Mouse (Mus musculus) urinary bladder, adult 2 months (tissue): Measurements from ENCODE around the gene H2-T24. TPM values are rescaled to one million over a fixed set of nuclear protein-coding genes. Genes with fewer than 3 reads are reported as not detected.

Experiments
- DNase-seq: peaks from one replicate; pipeline ENCODE4 v3.0.0; 2022; ENCODE audit warnings: low spot score
- polyA plus RNA-seq: library from polyadenylated mRNA; depleted of rRNA; stranded (reverse); fragments of >200 nt; gene quantifications from 2 replicates; pipeline ENCODE4 v1.2.3, GENCODE M21; 2012; rRNA removed

H2-T24 gene
- polyA plus RNA-seq, 1 experiment = 1.5 TPM

- DNase-seq = no peak
Observed at GRCm38 (mm10) chr17:35981776-35982175, 38.6 kb downstream of the H2-T24 start.

DNA sequence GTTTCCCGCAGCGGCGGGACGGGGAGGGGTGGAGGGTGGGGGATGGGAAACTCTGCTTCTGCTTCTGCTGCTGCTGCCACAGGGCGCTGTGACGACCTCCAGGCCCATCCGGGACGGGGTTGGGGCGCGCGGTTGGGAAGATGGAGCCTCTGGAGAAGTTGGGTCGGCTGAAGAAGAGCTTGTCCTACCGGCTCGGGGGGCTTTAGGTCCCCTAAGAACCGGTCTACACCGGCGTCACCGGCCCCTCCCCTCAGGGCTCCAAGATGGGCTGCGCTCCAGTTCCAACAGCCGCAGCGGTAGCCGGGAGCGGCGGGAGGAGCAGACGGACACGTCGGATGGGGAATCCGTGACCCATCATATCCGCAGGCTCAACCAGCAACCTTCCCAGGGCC is 40.0 kb downstream of the H2-T24 start:
- DNase-seq = peak; percentile 56

GRCm38 (mm10) chr17:35979401-35980362 is 40.7 kb downstream of the H2-T24 start, which contains the start of the genes Gnl1 and Prr3:
Gnl1 (plus strand) TSS chr17:35979851.
Prr3 (minus strand) TSS chr17:35980236.
- DNase-seq = peak; percentile 93

DNA sequence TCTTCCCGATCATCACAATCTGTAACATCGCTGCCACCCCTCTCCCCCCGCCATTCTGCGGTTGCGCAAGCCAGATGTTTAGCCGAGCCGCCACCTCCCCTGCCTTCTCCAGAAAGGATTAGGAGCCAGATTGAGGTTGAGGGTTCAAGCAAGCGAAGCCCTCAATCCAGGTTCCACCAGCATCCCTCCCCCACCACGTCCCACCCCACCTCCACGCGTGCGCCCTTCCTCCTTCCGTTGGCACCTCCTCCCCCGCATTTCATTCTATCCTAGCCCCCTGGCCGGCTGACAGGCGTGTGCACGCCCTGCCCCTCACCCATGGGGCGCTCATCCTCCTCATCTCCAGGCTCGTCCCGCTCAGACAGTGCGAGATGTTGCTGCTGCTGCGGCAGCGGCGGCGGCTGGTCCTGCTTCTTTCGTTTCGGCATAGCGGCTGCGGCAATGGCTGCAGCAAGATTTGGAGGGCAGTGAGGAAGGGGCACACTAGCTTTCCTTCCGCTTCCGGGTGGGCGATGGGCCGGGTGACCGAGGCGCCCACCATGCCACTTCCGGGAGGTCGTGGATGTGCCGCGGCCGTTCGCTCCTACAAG is 41.5 kb downstream of the H2-T24 start:
- DNase-seq = no peak

- DNase-seq = no peak
Observed at GRCm38 (mm10) chr17:35972131-35972530, 48.2 kb downstream of the H2-T24 start.

GRCm38 (mm10) chr17:35969418-35970389 is 50.7 kb downstream of the H2-T24 start, which contains the start of gene Abcf1:
Abcf1 (minus strand) TSS chr17:35969761.
- DNase-seq = peak; percentile 95

DNA sequence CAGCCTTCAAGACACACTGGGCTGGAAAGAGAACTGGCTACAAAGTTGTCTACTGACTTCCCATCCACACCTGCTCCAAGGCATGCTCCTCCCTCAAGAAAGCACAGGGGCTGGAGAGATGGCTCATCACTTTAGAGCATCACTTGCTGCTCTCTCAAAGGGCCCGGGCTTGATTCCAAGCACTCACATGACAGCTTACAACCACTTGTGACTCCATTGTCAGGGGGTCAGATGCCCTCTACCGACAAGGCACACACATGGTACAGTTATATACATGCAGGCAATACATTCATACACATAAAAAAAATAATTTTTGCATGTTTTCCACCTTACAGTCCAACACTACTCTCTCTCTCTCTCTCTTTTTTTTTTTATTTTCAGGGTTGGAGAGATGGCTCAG is 52.7 kb downstream of the H2-T24 start:
- DNase-seq = no peak

- DNase-seq = no peak
Observed at GRCm38 (mm10) chr17:35963279-35963678, 57.1 kb downstream of the H2-T24 start.

DNA sequence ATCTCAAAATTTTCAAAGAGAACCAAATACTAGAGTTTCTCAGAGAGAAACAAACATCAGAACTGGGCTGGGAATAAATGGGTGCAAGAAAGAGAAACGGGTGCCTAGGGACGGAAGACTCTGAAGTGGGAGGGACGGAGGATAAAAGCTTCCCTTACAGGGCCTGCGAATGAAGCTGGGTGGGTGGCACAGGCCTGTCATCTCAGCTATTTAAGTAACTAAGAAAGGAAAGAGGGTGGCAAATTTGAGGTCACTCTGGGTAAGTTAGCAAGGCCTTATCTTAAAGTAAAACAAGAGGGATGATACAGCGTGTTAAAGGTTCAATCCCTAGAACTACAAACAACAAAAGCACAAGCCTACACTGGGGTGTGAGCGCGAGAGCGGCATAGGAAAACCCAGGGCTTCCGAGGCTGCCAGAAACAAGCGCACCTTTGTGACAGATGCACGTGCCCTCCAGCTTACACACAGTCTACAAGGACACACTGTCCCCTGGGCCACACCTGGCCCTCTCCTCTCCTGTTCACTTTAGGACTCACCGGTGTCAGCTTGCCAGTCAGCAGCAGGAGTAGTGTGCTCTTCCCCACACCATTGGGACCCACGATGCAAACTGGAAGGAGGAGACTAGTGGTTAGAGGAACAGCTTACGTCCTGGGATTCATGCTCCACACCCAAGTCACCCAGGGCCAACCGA is 61.7 kb downstream of the H2-T24 start:
- no peak for DNase-seq

Other genes starting within 250 kb of the H2-T24 start
- 55.3 and 73.7 TPM in 2 replicates for gene Ier3, start 198.9 kb downstream of the H2-T24 start, polyA plus RNA-seq
- gene Flot1, start 197.3 kb downstream of the H2-T24 start, polyA plus RNA-seq = 156 and 192 TPM in 2 replicates
- gene Tubb5, start 182.3 kb downstream of the H2-T24 start, polyA plus RNA-seq = 257 TPM in 2 replicates
- gene Mdc1, start 179.0 kb downstream of the H2-T24 start, polyA plus RNA-seq = 10.4 and 14.2 TPM in 2 replicates
- 10.9 and 11.6 TPM in 2 replicates for gene Nrm, start 159.2 kb downstream of the H2-T24 start, polyA plus RNA-seq
- 55.2 and 57.5 TPM in 2 replicates for gene Ppp1r18, start 155.0 kb downstream of the H2-T24 start, polyA plus RNA-seq
- gene Dhx16, start 140.7 kb downstream of the H2-T24 start, polyA plus RNA-seq = 53.4 and 57.7 TPM in 2 replicates
- gene 2310061I04Rik, start 123.1 kb downstream of the H2-T24 start, polyA plus RNA-seq = 29.6 and 35.9 TPM in 2 replicates
- 45.9 and 58.8 TPM in 2 replicates for gene Atat1, start 110.5 kb downstream of the H2-T24 start, polyA plus RNA-seq
- 77.9 and 90.8 TPM in 2 replicates for gene Mrps18b, start 104.2 kb downstream of the H2-T24 start, polyA plus RNA-seq
- 25.8 and 26.0 TPM in 2 replicates for gene Ppp1r10, start 104.1 kb downstream of the H2-T24 start, polyA plus RNA-seq
- gene Abcf1, start 50.8 kb downstream of the H2-T24 start, polyA plus RNA-seq = 58.4 and 74.6 TPM in 2 replicates
- gene Gnl1, start 40.7 kb downstream of the H2-T24 start, polyA plus RNA-seq = 28.5 and 39.5 TPM in 2 replicates
- gene Prr3, start 40.3 kb downstream of the H2-T24 start, polyA plus RNA-seq = 22.2 and 23.7 TPM in 2 replicates
- 189 and 190 TPM in 2 replicates for gene H2-T23, start 12.3 kb upstream of the H2-T24 start, polyA plus RNA-seq
- gene H2-T22, start 22.2 kb upstream of the H2-T24 start, polyA plus RNA-seq = 66.8 and 76.7 TPM in 2 replicates
- 0.06 TPM in 1 of 2 replicates, not detected in the other for gene Gm6034, start 22.4 kb upstream of the H2-T24 start, polyA plus RNA-seq
- gene Gm11127, start 37.8 kb upstream of the H2-T24 start, polyA plus RNA-seq = 0.09 and 0.14 TPM in 2 replicates
- 0.12 and 0.13 TPM in 2 replicates for gene Gm19684, start 101.1 kb upstream of the H2-T24 start, polyA plus RNA-seq
- not detected in 2 replicates for gene Gm7030, start 108.9 kb upstream of the H2-T24 start, polyA plus RNA-seq
- gene Gm8909, start 148.0 kb upstream of the H2-T24 start, polyA plus RNA-seq = 0.04 TPM in 1 of 2 replicates, not detected in the other
- gene H2-T3, start 169.7 kb upstream of the H2-T24 start, polyA plus RNA-seq = 0.03 TPM in 1 of 2 replicates, not detected in the other
- 59.0 and 76.1 TPM in 2 replicates for gene Rpp21, start 237.5 kb upstream of the H2-T24 start, polyA plus RNA-seq